Mouse (Mus musculus) limb, embryonic 15.5 days (tissue): ENCODE measurements around the gene Zfp366. TPM values are rescaled to one million over a fixed set of nuclear protein-coding genes. Genes with fewer than 3 reads are reported as not detected.

Source experiments
- ATAC-seq: fragments of 200-750 bp; cut with Nextera tagmentation; 2 replicates; pipeline ENCODE4 v1.8.0; 2017; ENCODE audit warnings: low read depth, moderate TSS enrichment; ENCODE audit not compliant: insufficient number of reproducible peaks, low FRiP score, low TSS enrichment
- H3K27ac ChIP-seq: fragments of 300-500 bp; sonication (generic); 2 replicates; pipeline ENCODE4 v1.5.1; 2015; ENCODE audit warnings: moderate library complexity, mild to moderate bottlenecking, inconsistent platforms
- H3K27me3 ChIP-seq: fragments of 300-500 bp; sonication (generic); 2 replicates; pipeline ENCODE4 v1.6.1; 2015; ENCODE audit warnings: inconsistent platforms
- H3K36me3 ChIP-seq: fragments of 300-500 bp; sonication (generic); 2 replicates; pipeline ENCODE4 v1.6.1; 2015; ENCODE audit warnings: inconsistent platforms
- H3K4me1 ChIP-seq: fragments of 300-500 bp; sonication (generic); 2 replicates; pipeline ENCODE4 v1.6.1; 2015; ENCODE audit warnings: inconsistent platforms
- H3K4me2 ChIP-seq: fragments of 300-500 bp; sonication (generic); 2 replicates; pipeline ENCODE4 v1.6.1; 2015; ENCODE audit warnings: mild to moderate bottlenecking, inconsistent platforms
- H3K4me3 ChIP-seq: fragments of 300-500 bp; sonication (generic); 2 replicates; pipeline ENCODE4 v1.5.1; 2015; ENCODE audit warnings: mild to moderate bottlenecking, inconsistent platforms
- H3K9ac ChIP-seq: fragments of 300-500 bp; sonication (generic); 2 replicates; pipeline ENCODE4 v1.6.1; 2015; ENCODE audit warnings: inconsistent platforms
- H3K9me3 ChIP-seq: fragments of 300-500 bp; sonication (generic); 2 replicates; pipeline ENCODE4 v1.6.1; 2016; ENCODE audit warnings: inconsistent platforms
- WGBS: fragments of 180-500 bp; shearing (Covaris S2); methylation state at CpG from one replicate; pipeline ENCODE4 v1.1.7; 2015; 5-methylcytosine and 5-hydroxymethylcytosine counted together
- polyA plus RNA-seq: library from polyadenylated mRNA; unstranded; fragments of >200 nt; fragmentation: Nextera tagmentation; extraction: Ambion mirVana; gene quantifications from 2 replicates; pipeline ENCODE4 v1.2.1, GENCODE M21; 2015

The Zfp366 gene
- polyA plus RNA-seq, result 0.62 and 0.67 TPM in 2 replicates

- H3K9ac ChIP-seq, result no peak within 1 kb of the TSS
- peak within 1 kb of the TSS; percentile 10; the same call in 1 of the 2 replicates for H3K4me3 ChIP-seq
- no peaks in the 10 kb centered on the region for H3K36me3 ChIP-seq
- 63% methylated on average over 11 of the region's 11 CpGs for WGBS
- H3K4me1 ChIP-seq, result no peaks in the 10 kb centered on the region
- H3K27me3 ChIP-seq, result no peaks in the 10 kb centered on the region
- H3K4me2 ChIP-seq, result no peak within 1 kb of the TSS
- ATAC-seq, result no peak
- 0 out of 2 replicates have a peak within 1 kb of the TSS, but pooled peaks have one; percentile 33 for H3K27ac ChIP-seq
- no peaks in the 10 kb centered on the region for H3K9me3 ChIP-seq
Measured at GRCm38 (mm10) chr13:99184155-99184886, at the start of gene Zfp366. Zfp366 (plus strand) TSS chr13:99184823.

- no peak overlapping the region for H3K4me3 ChIP-seq
- no peak overlapping the region for H3K4me2 ChIP-seq
- ATAC-seq, result no peak
- no peaks in the 10 kb centered on the region for H3K9me3 ChIP-seq
- WGBS, result 74% methylated on average over 12 of the region's 12 CpGs
- no peaks in the 10 kb centered on the region for H3K36me3 ChIP-seq
- H3K27me3 ChIP-seq, result no peaks in the 10 kb centered on the region
- H3K9ac ChIP-seq, result no peak overlapping the region
- no peaks in the 10 kb centered on the region for H3K4me1 ChIP-seq
- no peak overlapping the region for H3K27ac ChIP-seq
Measured at GRCm38 (mm10) chr13:99138351-99139255, 46.0 kb upstream of the Zfp366 start.

GRCm38 (mm10) chr13:99146355-99146871 is 38.2 kb upstream of the Zfp366 start:
- no peak overlapping the region for H3K4me3 ChIP-seq
- WGBS, result 63% methylated on average over 13 of the region's 13 CpGs
- peaks cover 13% of the 10 kb centered on the region for H3K4me1 ChIP-seq
- no peaks in the 10 kb centered on the region for H3K36me3 ChIP-seq
- no peaks in the 10 kb centered on the region for H3K9me3 ChIP-seq
- no peak overlapping the region for H3K9ac ChIP-seq
- H3K4me2 ChIP-seq, result no peak overlapping the region
- ATAC-seq, result no peak
- H3K27ac ChIP-seq, result no peak overlapping the region
- H3K27me3 ChIP-seq, result no peaks in the 10 kb centered on the region

- Histone ChIP-seq H3K9me3 (no peaks in the 10 kb centered on the region), H3K27me3 (no peaks in the 10 kb centered on the region), H3K27ac (peak overlapping the region; percentile 17), H3K36me3 (no peaks in the 10 kb centered on the region), H3K4me3 (no peak overlapping the region), H3K4me2 (no peak overlapping the region), H3K9ac (no peak overlapping the region), H3K4me1 (peaks cover 19% of the 10 kb centered on the region)
- no peak for ATAC-seq
- WGBS, result 59% methylated on average over 6 of the region's 6 CpGs
Measured at GRCm38 (mm10) chr13:99147645-99148111, 36.9 kb upstream of the Zfp366 start.

GRCm38 (mm10) chr13:99149551-99150305 is 34.9 kb upstream of the Zfp366 start:
- Histone ChIP-seq H3K4me3 (no peak overlapping the region), H3K27me3 (no peaks in the 10 kb centered on the region), H3K9ac (no peak overlapping the region), H3K4me1 (peaks cover 21% of the 10 kb centered on the region), H3K27ac (no peak overlapping the region), H3K4me2 (no peak overlapping the region), H3K36me3 (no peaks in the 10 kb centered on the region), H3K9me3 (no peaks in the 10 kb centered on the region)
- ATAC-seq, result no peak
- 66% methylated on average over 14 of the region's 14 CpGs for WGBS

- no peak overlapping the region for H3K27ac ChIP-seq
- no peaks in the 10 kb centered on the region for H3K27me3 ChIP-seq
- no peak for ATAC-seq
- no peaks in the 10 kb centered on the region for H3K36me3 ChIP-seq
- H3K9ac ChIP-seq, result no peak overlapping the region
- H3K9me3 ChIP-seq, result no peaks in the 10 kb centered on the region
- no peak overlapping the region for H3K4me2 ChIP-seq
- no peak overlapping the region for H3K4me3 ChIP-seq
- peaks cover 21% of the 10 kb centered on the region for H3K4me1 ChIP-seq
- 61% methylated on average over 6 of the region's 6 CpGs for WGBS
Measured at GRCm38 (mm10) chr13:99150626-99151025, 34.0 kb upstream of the Zfp366 start.

GRCm38 (mm10) chr13:99151121-99151520 is 33.5 kb upstream of the Zfp366 start:
- Histone ChIP-seq H3K27ac (no peak overlapping the region), H3K9ac (no peak overlapping the region), H3K4me3 (no peak overlapping the region), H3K9me3 (no peaks in the 10 kb centered on the region), H3K36me3 (no peaks in the 10 kb centered on the region), H3K4me1 (peaks cover 21% of the 10 kb centered on the region), H3K4me2 (no peak overlapping the region), H3K27me3 (no peaks in the 10 kb centered on the region)
- WGBS, result 33% methylated on average over 8 of the region's 8 CpGs
- no peak for ATAC-seq

- H3K27me3 ChIP-seq, result no peaks in the 10 kb centered on the region
- 12% methylated on average over 18 of the region's 18 CpGs for WGBS
- H3K9ac ChIP-seq, result no peak overlapping the region
- peaks cover 20% of the 10 kb centered on the region for H3K4me1 ChIP-seq
- H3K27ac ChIP-seq, result no peak overlapping the region
- no peaks in the 10 kb centered on the region for H3K9me3 ChIP-seq
- H3K36me3 ChIP-seq, result no peaks in the 10 kb centered on the region
- H3K4me3 ChIP-seq, result no peak overlapping the region
- H3K4me2 ChIP-seq, result peak overlapping the region; percentile 25; the same call in 1 of the 2 replicates
- ATAC-seq, result no peak
Measured at GRCm38 (mm10) chr13:99152305-99152930, 32.2 kb upstream of the Zfp366 start.

GRCm38 (mm10) chr13:99157709-99158108 is 26.9 kb upstream of the Zfp366 start:
- no peaks in the 10 kb centered on the region for H3K36me3 ChIP-seq
- H3K9me3 ChIP-seq, result no peaks in the 10 kb centered on the region
- no peak overlapping the region for H3K27ac ChIP-seq
- H3K4me2 ChIP-seq, result no peak overlapping the region
- peaks cover 2% of the 10 kb centered on the region for H3K4me1 ChIP-seq
- ATAC-seq, result no peak
- no peak overlapping the region for H3K4me3 ChIP-seq
- H3K27me3 ChIP-seq, result no peaks in the 10 kb centered on the region
- 69% methylated on average over 2 of the region's 2 CpGs for WGBS
- H3K9ac ChIP-seq, result no peak overlapping the region

GRCm38 (mm10) chr13:99158773-99159172 is 25.9 kb upstream of the Zfp366 start:
- ATAC-seq, result no peak
- Histone ChIP-seq H3K9ac (no peak overlapping the region), H3K4me2 (no peak overlapping the region), H3K9me3 (no peaks in the 10 kb centered on the region), H3K27ac (no peak overlapping the region), H3K4me1 (peaks cover 4% of the 10 kb centered on the region), H3K4me3 (no peak overlapping the region), H3K36me3 (no peaks in the 10 kb centered on the region), H3K27me3 (no peaks in the 10 kb centered on the region)
- 91% methylated on average over 3 of the region's 3 CpGs for WGBS

- H3K27ac ChIP-seq, result 0 out of 2 replicates have a peak overlapping the region, but pooled peaks have one; percentile 60
- no peaks in the 10 kb centered on the region for H3K9me3 ChIP-seq
- no peaks in the 10 kb centered on the region for H3K36me3 ChIP-seq
- WGBS, result 64% methylated on average over 4 of the region's 4 CpGs
- no peak overlapping the region for H3K4me3 ChIP-seq
- H3K4me2 ChIP-seq, result no peak overlapping the region
- H3K4me1 ChIP-seq, result peaks cover 8% of the 10 kb centered on the region
- H3K27me3 ChIP-seq, result no peaks in the 10 kb centered on the region
- H3K9ac ChIP-seq, result no peak overlapping the region
- no peak for ATAC-seq
Measured at GRCm38 (mm10) chr13:99163071-99163470, 21.6 kb upstream of the Zfp366 start.
